Mouse (Mus musculus): ENCODE data around the gene Bmp6.

Bmp6 gene

GRCm38 (mm10) chr13:38440240-38440639 is 95.3 kb downstream of the Bmp6 start:
- peak; percentile 29; the same call in 1 of the 2 replicates for TF ChIP-seq GATA4 (IDR thresholded peaks at IDR 0.05; ENCODE audit: insufficient replicate concordance, low read length)

GRCm38 (mm10) chr13:38448516-38449015 is 103.7 kb downstream of the Bmp6 start:
- no peak for TF ChIP-seq GATA4 (IDR thresholded peaks at IDR 0.05; ENCODE audit: insufficient replicate concordance, low read length)

DNA sequence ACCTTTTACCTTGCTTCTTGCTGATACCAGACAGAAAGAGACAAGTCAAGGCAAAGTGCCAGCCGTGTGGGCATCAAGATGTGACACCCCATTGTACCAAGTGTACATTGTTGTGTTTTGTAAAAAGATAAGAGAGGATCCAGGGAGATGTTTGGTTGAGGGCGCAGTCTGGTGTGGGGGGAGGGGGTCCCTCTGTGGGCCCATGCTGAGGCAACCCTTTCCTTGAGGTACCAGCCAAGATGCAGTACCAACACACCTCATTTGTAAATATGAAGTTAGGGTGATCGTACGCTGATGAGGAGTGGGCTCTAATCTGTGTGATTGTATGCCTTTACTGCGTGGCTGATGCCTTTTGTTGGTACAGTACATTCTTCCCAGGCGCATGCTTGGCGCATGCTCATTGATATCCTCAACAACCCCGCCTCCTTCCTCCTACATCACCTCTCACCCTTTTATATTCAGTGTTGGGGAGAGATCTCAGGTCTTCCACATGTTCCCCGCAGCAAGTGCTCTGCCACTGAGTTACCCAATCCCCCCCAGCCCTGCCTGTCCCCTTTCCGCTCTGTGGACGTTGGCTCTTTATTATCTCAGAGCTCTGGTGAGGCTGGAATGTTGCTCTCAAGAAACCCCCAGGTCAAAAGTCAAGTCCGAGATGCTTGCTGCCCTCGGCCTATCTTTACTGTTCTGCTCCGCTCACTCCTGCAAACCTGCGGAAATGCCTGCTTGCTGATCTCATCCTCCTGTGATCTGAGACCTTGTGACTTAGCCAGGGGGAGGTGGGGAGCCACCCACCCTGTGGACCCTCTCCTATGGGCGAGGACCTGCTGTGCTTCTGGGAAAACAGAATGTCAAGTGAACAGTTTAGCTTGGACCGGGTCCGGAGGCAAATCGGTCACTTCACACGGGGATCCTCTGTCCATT is 105.4 kb downstream of the Bmp6 start:
- no peak for TF ChIP-seq GATA4 (IDR thresholded peaks at IDR 0.05; ENCODE audit: insufficient replicate concordance, low read length)

GRCm38 (mm10) chr13:38451446-38451845 is 106.5 kb downstream of the Bmp6 start:
- no peak for TF ChIP-seq GATA4 (IDR thresholded peaks at IDR 0.05; ENCODE audit: insufficient replicate concordance, low read length)

- no peak for TF ChIP-seq GATA4 (IDR thresholded peaks at IDR 0.05; ENCODE audit: insufficient replicate concordance, low read length)
Measured at GRCm38 (mm10) chr13:38463410-38463809, 118.5 kb downstream of the Bmp6 start.

- TF ChIP-seq GATA4 (IDR thresholded peaks at IDR 0.05; ENCODE audit: insufficient replicate concordance, low read length), result no peak
Measured at GRCm38 (mm10) chr13:38470882-38471281, 126.0 kb downstream of the Bmp6 start.

- TF ChIP-seq GATA4 (IDR thresholded peaks at IDR 0.05; ENCODE audit: insufficient replicate concordance, low read length), result no peak
Measured at GRCm38 (mm10) chr13:38472636-38473035, 127.7 kb downstream of the Bmp6 start.

DNA sequence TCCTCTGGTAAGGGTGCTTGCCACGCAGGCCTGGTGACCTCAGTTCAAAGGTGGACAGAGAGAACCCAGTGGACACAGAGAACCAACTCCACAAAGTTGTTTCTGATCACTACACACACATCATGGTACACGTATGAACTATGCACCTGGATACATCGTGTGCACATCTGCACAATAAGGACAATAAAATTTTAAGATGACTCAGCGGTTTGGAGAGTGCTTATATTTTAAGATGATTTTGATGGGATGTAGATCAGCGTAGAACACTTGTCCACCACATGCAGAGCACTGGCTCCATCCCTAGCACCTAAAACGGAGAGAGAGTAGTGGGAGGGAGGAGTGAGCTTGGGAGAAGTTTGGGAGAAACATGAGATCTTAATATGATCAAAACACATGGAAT is 128.6 kb downstream of the Bmp6 start:
- no peak for TF ChIP-seq GATA4 (IDR thresholded peaks at IDR 0.05; ENCODE audit: insufficient replicate concordance, low read length)

DNA sequence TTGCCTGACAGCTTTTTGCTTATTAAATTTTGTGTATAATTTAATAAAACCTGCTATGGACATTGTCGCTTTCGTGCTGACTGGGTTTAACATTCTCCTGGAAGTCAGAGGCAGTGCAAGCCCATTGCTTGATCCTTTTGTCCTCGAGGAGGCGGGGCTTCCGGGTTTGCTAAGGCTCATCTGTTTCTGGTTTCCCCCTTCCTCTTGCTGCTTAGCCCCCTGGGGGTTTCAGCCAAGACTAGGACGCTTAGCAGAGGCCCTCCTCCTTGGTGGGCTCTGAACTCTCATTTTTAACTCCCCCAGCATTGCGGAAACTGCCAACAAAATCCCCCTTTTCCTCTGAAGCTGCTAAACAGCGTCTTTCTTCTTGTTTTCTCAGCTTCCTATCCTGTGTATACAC is 132.0 kb downstream of the Bmp6 start:
- no peak for TF ChIP-seq GATA4 (IDR thresholded peaks at IDR 0.05; ENCODE audit: insufficient replicate concordance, low read length)

DNA sequence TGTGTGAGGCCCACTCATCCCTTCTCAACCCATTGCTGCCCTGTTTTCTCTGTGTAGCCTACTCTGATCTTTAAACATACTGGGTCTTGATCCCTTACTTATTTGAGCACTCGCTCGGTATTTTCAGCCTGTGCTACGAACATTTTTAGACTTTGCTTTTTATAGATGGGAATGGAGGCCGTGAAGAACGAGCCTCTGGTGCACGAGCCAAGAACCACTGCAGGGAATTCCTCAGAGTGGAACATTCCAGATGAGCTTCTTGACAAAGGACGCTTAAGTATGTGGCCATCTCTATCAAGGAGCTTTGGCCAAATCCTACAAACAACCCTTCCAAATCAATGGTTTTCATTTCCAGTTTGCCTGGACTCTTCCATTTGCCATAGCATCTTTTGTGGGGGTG is 136.1 kb downstream of the Bmp6 start:
- no peak for TF ChIP-seq GATA4 (IDR thresholded peaks at IDR 0.05; ENCODE audit: insufficient replicate concordance, low read length)

DNA sequence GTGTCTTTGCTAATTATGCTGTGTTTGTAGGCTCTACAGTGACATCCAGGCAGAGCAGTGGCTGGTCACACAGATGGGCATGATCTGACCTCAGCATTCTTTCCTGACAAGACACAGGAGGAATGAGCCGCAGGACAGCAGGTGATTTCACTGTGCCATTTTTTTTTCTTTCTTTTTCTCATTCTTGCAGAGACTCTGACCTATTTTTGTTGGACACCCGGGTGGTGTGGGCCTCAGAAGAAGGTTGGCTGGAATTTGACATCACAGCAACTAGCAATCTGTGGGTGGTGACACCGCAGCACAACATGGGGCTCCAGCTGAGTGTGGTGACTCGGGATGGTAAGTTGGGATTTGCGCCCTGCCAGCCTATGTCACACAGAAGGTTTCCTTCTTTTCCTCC is 139.8 kb downstream of the Bmp6 start:
- no peak for TF ChIP-seq GATA4 (IDR thresholded peaks at IDR 0.05; ENCODE audit: insufficient replicate concordance, low read length)

GRCm38 (mm10) chr13:38486767-38487166 is 141.9 kb downstream of the Bmp6 start:
- TF ChIP-seq GATA4 (IDR thresholded peaks at IDR 0.05; ENCODE audit: insufficient replicate concordance, low read length), result no peak

GRCm38 (mm10) chr13:38496715-38497114 is 151.8 kb downstream of the Bmp6 start:
- TF ChIP-seq GATA4 (IDR thresholded peaks at IDR 0.05; ENCODE audit: insufficient replicate concordance, low read length), result peak; percentile 24; the same call in 1 of the 2 replicates

- no peak for TF ChIP-seq GATA4 (IDR thresholded peaks at IDR 0.05; ENCODE audit: insufficient replicate concordance, low read length)
Measured at GRCm38 (mm10) chr13:38501314-38501713, 156.4 kb downstream of the Bmp6 start.

DNA sequence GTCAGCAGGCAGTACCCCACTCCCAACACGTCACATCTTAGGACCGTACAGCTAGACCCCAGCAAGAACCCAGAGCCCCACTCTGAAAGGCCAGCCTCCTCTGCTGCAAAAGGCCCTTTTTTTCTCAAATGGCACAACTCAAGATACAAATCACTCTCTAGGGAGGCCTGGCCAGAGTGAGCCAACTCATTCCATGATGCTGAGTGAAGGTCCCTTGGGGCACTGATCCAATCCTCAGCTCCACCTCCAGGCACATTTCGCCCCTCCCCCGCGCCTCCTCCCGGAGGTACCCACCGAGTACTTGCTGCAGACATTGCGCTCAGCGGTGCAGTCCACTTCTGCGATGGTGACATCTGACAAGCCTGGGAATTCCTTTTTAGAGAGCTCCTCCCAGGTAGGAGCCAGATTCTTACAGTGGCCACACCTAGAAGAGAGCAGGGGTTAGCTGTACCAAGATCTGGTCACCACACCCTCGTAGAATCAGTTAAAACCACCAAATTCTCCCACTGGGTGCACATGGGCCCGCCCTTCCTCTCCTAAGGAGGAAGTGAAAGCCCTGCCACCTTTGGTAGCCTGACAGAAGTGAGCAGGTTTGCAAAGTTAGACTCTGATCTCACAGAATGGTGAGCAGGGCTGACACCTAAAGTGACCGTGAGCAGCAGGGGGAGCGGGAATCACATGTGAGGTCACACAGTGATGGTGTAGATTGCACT is 158.4 kb downstream of the Bmp6 start:
- TF ChIP-seq GATA4 (IDR thresholded peaks at IDR 0.05; ENCODE audit: insufficient replicate concordance, low read length), result no peak

DNA sequence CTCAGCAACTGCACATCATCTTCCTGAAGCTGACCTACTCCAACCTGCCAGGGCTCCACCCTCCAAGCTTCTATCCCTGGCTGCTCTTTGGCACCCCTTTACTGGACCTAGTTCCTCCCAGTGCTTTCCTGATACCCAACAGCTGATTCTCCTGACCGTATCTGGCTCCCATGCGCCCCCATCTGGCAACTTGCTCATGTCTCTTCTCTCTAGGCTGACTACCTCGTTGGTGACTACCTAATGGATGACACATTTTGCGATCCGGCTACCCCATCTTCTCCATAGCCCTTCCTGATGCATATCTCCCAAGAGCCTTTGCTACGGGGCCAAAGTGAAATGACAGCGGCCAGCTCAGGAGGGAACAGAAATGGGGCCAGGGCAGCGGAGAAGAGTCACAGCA is 161.4 kb downstream of the Bmp6 start:
- TF ChIP-seq GATA4 (IDR thresholded peaks at IDR 0.05; ENCODE audit: insufficient replicate concordance, low read length), result no peak

Data from liver, adult (tissue).